Mouse (Mus musculus): ENCODE results near the gene Fstl4.

Fstl4 gene

GRCm38 (mm10) chr11:52767921-52768320 is 3.5 kb downstream of the Fstl4 start:
- DNase-seq (ENCODE audit: low spot score in 2 of 2), result no peak

- DNase-seq (ENCODE audit: low spot score in 2 of 2), result no peak
Measured at GRCm38 (mm10) chr11:52773073-52773472, 8.6 kb downstream of the Fstl4 start.

- DNase-seq (ENCODE audit: low spot score in 2 of 2), result no peak
Measured at GRCm38 (mm10) chr11:52775291-52775690, 10.9 kb downstream of the Fstl4 start.

GRCm38 (mm10) chr11:52782426-52782825 is 18.0 kb downstream of the Fstl4 start:
- no peak for DNase-seq (ENCODE audit: low spot score in 2 of 2)

GRCm38 (mm10) chr11:52794331-52794730 is 29.9 kb downstream of the Fstl4 start:
- peak; percentile 10 to 11 for DNase-seq (ENCODE audit: low spot score in 2 of 2)

GRCm38 (mm10) chr11:52809542-52809941 is 45.1 kb downstream of the Fstl4 start:
- no peak for DNase-seq (ENCODE audit: low spot score in 2 of 2)

- no peak for DNase-seq (ENCODE audit: low spot score in 2 of 2)
Measured at GRCm38 (mm10) chr11:52816004-52816403, 51.6 kb downstream of the Fstl4 start.

- no peak for DNase-seq (ENCODE audit: low spot score in 2 of 2)
Measured at GRCm38 (mm10) chr11:52820336-52820905, 56.0 kb downstream of the Fstl4 start.

- no peak for DNase-seq (ENCODE audit: low spot score in 2 of 2)
Measured at GRCm38 (mm10) chr11:52826591-52826990, 62.2 kb downstream of the Fstl4 start.

GRCm38 (mm10) chr11:52831631-52832310 is 67.3 kb downstream of the Fstl4 start:
- no peak for DNase-seq (ENCODE audit: low spot score in 2 of 2)

GRCm38 (mm10) chr11:52832311-52832675 is 67.9 kb downstream of the Fstl4 start:
- no peak for DNase-seq (ENCODE audit: low spot score in 2 of 2)

- no peak for DNase-seq (ENCODE audit: low spot score in 2 of 2)
Measured at GRCm38 (mm10) chr11:52848691-52849090, 84.3 kb downstream of the Fstl4 start.

- DNase-seq (ENCODE audit: low spot score in 2 of 2), result no peak
Measured at GRCm38 (mm10) chr11:52850071-52850470, 85.6 kb downstream of the Fstl4 start.

- DNase-seq (ENCODE audit: low spot score in 2 of 2), result no peak
Measured at GRCm38 (mm10) chr11:52872846-52873512, 108.5 kb downstream of the Fstl4 start.

GRCm38 (mm10) chr11:52875916-52876765 is 111.7 kb downstream of the Fstl4 start:
- no peak for DNase-seq (ENCODE audit: low spot score in 2 of 2)

- DNase-seq (ENCODE audit: low spot score in 2 of 2), result no peak
Measured at GRCm38 (mm10) chr11:52877662-52878061, 113.2 kb downstream of the Fstl4 start.

GRCm38 (mm10) chr11:52879958-52880357 is 115.5 kb downstream of the Fstl4 start:
- DNase-seq (ENCODE audit: low spot score in 2 of 2), result no peak

GRCm38 (mm10) chr11:52886559-52887303 is 122.3 kb downstream of the Fstl4 start:
- no peak for DNase-seq (ENCODE audit: low spot score in 2 of 2)

GRCm38 (mm10) chr11:52888150-52888549 is 123.7 kb downstream of the Fstl4 start:
- DNase-seq (ENCODE audit: low spot score in 2 of 2), result no peak

- DNase-seq (ENCODE audit: low spot score in 2 of 2), result no peak
Measured at GRCm38 (mm10) chr11:52889527-52889926, 125.1 kb downstream of the Fstl4 start.

GRCm38 (mm10) chr11:52890156-52890555 is 125.7 kb downstream of the Fstl4 start:
- no peak for DNase-seq (ENCODE audit: low spot score in 2 of 2)

GRCm38 (mm10) chr11:52904101-52904500 is 139.7 kb downstream of the Fstl4 start:
- no peak for DNase-seq (ENCODE audit: low spot score in 2 of 2)

Measured in frontal cortex, postnatal 25 days (tissue).